Mouse (Mus musculus): ENCODE measurements at regions not wholly inside any gene's neighbourhood (a gene's known extent, or its start where the extent isn't known, plus 50 kb on each side); places are given as distances from the start of the nearest gene placed in this dataset.
A peak's percentile ranks its signal among the peaks of the same experiment; 100 is the strongest.
"Not testable (repeated sequence)": the region's sequence is repeated elsewhere in the genome, so short reads cannot be mapped to it uniquely, and the experiment has no call there.

DNA sequence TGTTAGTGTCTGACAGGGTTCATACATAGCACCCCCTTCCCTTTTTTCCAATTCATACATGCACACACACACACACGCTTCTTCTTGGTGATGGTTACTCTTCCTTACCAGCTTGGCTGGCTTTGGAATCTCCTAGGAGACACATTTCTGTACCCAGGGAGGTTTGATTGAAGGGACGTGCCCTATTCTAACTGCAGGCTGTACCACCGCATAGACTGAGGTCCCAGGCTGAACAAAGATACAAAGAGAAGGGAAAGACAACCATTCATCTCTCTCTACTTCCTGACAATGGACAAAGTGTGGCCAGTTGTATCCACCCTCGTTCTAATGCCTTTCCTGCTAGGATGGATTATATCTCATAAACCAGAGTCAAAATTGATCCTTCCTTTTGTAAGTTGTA is 100.0 kb downstream of the Raet1d start:
- ATAC-seq (ENCODE audit: low FRiP score), result peak; percentile 53
- not testable (repeated sequence) for H3K9ac ChIP-seq; H3K27me3 ChIP-seq; H3K4me1 ChIP-seq (replicated peaks); H3K27ac ChIP-seq; H3K4me3 ChIP-seq; H3K4me2 ChIP-seq; H3K36me3 ChIP-seq; H3K9me3 ChIP-seq
- 17% methylated on average over 4 of the region's 4 CpGs for WGBS

DNA sequence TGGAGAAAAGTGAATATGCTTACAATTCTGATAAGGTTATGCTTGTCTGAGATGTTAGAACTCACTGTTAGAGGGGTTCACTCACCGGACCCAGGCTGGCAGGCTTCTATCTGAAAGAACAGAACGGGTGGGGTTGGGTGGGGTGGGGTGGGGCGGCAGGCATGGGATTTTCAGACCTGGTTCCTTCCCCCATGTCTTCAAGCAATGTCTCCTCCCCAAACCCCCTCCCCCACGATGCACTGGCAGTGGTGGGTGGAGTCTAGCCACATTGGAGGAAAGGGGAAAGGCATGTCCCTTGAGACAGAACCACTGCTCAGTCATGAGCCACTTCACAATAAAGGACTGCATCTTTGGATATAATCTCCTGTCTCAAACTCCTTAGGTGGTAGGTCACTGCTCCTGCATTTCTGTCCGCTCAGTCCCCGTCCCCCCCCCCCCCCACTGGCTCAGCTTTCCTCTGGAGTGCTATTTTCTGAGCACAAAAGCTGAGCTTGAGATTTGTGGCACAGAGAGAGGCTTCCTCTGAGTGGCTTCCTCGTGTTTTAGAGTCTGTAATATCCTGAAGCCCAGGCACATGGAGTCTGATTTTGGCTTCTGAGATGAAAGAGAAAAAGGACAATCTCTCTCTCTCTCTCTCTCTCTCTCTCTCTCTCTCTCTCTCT is 100.6 kb downstream of the Raet1d start:
- peak overlapping the region; percentile 31; the same call in 1 of the 2 replicates for H3K4me2 ChIP-seq
- not testable (repeated sequence) for H3K9ac ChIP-seq; H3K27ac ChIP-seq; H3K9me3 ChIP-seq; H3K27me3 ChIP-seq; H3K4me1 ChIP-seq (replicated peaks); H3K36me3 ChIP-seq; H3K4me3 ChIP-seq
- 5% methylated on average over 7 of the region's 7 CpGs for WGBS
- ATAC-seq (ENCODE audit: low FRiP score), result peak; percentile 88

DNA sequence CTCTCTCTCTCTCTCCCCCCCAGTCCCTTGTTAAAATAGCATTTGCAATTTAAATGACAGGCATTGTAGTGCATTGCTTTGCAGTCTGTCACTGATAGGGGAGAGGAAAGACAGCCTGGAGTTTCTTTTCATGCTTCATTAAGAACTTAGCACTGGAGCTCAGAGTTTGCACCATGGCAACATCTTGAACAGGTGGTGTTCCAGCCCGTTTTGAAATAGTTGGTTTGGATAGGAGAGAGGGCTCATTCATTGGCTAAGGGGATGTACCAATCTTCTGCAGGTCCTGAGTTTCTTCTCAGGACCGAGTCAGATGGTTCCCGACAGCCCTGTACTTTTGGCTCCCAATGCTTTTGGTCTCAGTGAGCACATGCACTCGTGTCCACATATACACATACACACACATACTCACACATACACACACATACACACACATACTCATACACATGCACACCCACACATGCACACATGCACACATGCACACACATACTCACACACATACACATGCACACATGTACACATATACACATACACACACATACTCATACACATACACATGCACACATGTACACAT is 101.2 kb downstream of the Raet1d start:
- not testable (repeated sequence) for H3K4me3 ChIP-seq; H3K4me2 ChIP-seq; H3K4me1 ChIP-seq (replicated peaks); H3K36me3 ChIP-seq; H3K27me3 ChIP-seq; H3K9ac ChIP-seq; H3K9me3 ChIP-seq
- ATAC-seq (ENCODE audit: low FRiP score), result peak; percentile 86
- H3K27ac ChIP-seq, result peak overlapping the region; percentile 23; the same call in 1 of the 2 replicates
- 14% methylated on average over 4 of the region's 4 CpGs for WGBS

DNA sequence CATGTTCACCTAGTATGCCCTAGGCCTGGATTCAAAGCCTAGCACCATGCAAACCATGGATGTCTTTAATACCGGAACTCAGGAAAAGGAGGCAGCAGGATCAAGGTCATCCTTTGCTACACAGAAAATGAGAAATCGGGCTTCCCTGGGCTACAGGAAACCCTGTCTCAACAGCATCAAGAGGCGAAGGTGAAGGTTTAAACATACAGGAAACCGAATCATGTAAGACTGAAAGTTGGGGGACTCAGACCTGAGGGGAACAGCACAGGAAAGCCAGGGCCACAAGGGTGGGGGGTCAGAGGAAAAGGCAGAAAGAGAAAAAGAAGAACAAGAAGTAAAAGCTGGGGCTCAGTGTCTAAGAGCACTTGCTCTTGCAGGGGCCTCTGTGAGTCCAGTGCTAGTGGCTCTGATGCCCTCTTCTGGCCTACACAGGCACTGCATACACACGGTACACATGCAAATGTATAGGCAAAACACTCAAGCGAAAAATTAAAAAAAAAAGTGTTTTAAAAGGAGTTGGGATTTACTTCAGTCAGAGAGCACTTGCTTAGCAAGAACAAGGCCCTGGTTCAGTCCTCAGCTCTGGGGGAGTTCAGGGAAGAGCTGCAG is 111.5 kb downstream of the Raet1d start:
- not testable (repeated sequence) for H3K4me3 ChIP-seq

DNA sequence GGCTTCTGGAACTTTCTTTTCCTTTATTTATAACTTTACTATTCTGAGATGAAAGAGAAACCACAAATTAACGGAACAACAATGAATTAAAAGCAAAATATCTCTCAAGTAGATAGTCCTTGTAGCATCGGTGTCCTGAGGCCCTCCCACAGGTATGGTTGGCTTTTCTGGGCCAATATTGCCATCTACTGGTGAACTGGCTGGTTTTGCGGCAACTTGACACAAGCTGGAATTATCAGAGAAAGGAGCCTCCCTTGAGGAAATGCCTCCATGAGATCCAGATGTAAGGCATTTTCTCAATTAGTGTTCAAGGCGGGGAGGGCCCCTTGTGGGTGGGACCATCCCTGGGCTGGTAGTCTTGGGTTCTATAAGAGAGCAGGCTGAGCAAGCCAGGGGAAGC is 119.5 kb downstream of the Raet1d start:
- not testable (repeated sequence) for H3K27ac ChIP-seq
- WGBS, result 6% methylated on average over 4 of the region's 4 CpGs

More for the DNA sequence above, 111.5 kb downstream of the Raet1d start:
- 97% methylated on average over 6 of the region's 6 CpGs for WGBS
- ATAC-seq (ENCODE audit: low FRiP score); H3K4me1 ChIP-seq (replicated peaks); H3K9me3 ChIP-seq; H3K4me2 ChIP-seq; H3K27me3 ChIP-seq; H3K36me3 ChIP-seq; H3K9ac ChIP-seq; H3K27ac ChIP-seq: not testable (repeated sequence)

DNA sequence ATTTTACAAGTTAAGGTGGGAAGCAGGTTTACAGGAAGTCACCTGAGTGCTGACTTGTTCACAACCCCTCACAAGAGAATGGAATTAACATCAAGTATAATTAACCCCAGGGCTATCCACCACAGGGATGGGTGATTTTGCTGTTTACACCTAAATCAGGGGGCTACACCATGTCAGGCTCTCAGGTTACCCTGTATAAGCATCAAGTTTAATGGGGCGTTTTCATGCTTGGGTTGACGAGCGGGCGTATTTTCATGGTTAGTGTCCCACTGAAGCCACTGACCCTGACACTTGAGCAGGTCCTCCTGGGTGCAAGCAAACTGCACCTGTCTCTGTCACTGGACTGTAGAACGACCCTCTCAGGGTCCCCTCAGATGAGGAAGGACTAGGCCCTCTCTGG is 126.7 kb downstream of the Raet1d start:
- H3K4me1 ChIP-seq (replicated peaks); H3K27ac ChIP-seq; H3K36me3 ChIP-seq; H3K27me3 ChIP-seq; H3K4me3 ChIP-seq; H3K9ac ChIP-seq; H3K9me3 ChIP-seq; ATAC-seq (ENCODE audit: low FRiP score); H3K4me2 ChIP-seq: not testable (repeated sequence)
- 88% methylated on average over 5 of the region's 5 CpGs for WGBS

More for the DNA sequence above, 119.5 kb downstream of the Raet1d start:
- H3K4me3 ChIP-seq; H3K4me2 ChIP-seq; H3K36me3 ChIP-seq; H3K4me1 ChIP-seq (replicated peaks); H3K9ac ChIP-seq; H3K9me3 ChIP-seq; H3K27me3 ChIP-seq: not testable (repeated sequence)
- ATAC-seq (ENCODE audit: low FRiP score), result peak; percentile 78; the same call in 1 of the 2 replicates

DNA sequence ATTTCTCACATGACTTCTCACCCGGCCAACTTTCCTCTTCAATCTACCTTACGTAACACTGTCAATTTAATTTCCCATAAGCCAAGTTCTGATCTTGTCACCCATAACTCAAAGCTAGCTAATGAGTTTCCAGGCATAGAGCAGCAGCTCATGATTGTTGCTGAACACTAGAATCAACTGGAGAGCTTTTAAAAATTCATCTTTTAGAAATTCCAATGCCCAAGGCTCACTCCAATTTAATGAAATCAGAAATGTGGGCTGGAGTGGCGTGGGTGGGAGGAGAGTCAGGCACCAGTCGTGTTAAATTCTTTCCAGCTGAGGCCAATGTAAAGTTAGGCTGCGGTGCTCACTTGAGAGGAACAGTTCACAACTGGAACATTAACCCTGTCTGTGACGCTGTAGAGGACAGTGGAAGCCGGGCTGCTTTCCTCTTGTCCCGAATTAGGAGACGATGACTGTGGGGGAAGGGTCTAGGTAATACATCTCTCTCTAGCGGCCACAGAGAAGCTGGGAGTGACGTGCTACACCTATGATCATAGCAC is 131.5 kb downstream of the Raet1d start:
- 78% methylated on average over 11 of the region's 11 CpGs for WGBS
- H3K4me3 ChIP-seq; H3K27ac ChIP-seq; H3K27me3 ChIP-seq; H3K4me1 ChIP-seq (replicated peaks); H3K9ac ChIP-seq; H3K36me3 ChIP-seq; H3K4me2 ChIP-seq; H3K9me3 ChIP-seq; ATAC-seq (ENCODE audit: low FRiP score): not testable (repeated sequence)

DNA sequence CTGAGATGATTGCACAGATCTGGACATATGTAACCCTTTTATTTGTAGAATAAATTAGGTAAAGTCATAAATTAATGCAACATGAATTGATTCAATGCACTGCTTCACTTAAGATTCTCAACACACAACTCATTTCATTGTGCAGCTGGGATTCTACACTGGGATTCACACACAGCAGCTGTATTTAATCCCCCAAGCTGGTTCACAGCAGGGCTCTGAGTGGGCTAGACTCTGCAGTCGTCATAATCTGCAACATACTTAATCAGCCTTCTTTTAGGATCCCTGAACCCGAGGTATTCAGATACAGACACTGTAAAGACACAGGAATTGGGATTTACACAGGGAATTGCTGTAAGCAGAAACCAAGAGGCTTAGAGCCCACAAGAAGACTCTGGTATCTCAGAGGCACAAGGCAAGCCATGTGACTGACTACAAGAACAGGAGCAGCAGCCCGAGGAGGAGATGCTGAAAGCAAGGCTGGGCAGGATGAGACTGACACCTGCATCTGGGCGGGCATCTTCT is 135.7 kb downstream of the Raet1d start:
- ATAC-seq (ENCODE audit: low FRiP score), result 0 out of 2 replicates have a peak, but pooled peaks have one; percentile 43
- no peaks in the 10 kb centered on the region for H3K4me1 ChIP-seq (replicated peaks)
- H3K4me3 ChIP-seq, result no peak overlapping the region
- no peaks in the 10 kb centered on the region for H3K36me3 ChIP-seq
- H3K4me2 ChIP-seq, result no peak overlapping the region
- H3K27ac ChIP-seq, result no peak overlapping the region
- 50% methylated on average over 4 of the region's 4 CpGs for WGBS
- no peaks in the 10 kb centered on the region for H3K27me3 ChIP-seq
- no peak overlapping the region for H3K9ac ChIP-seq
- H3K9me3 ChIP-seq, result no peaks in the 10 kb centered on the region
